Mouse (Mus musculus) forebrain, embryonic 16.5 days (tissue): Measurements from ENCODE around the gene Ifih1. TPM values are rescaled to one million over a fixed set of nuclear protein-coding genes. Genes with fewer than 3 reads are reported as not detected.

ENCODE experiments used
- ATAC-seq: fragments of 200-750 bp; cut with Nextera tagmentation; 2 replicates; pipeline ENCODE4 v1.8.0; 2017; ENCODE audit warnings: mild to moderate bottlenecking, moderate library complexity
- H3K27ac ChIP-seq: fragments of 300-500 bp; sonication (generic); 2 replicates; pipeline ENCODE4 v1.5.1; 2014; ENCODE audit warnings: low read length, control low read depth
- H3K27me3 ChIP-seq: fragments of 300-500 bp; sonication (generic); replicated peaks from 2 replicates; pipeline ENCODE4 v1.6.1; 2014; ENCODE audit warnings: low read length; ENCODE audit not compliant: control insufficient read depth, insufficient read depth
- H3K36me3 ChIP-seq: fragments of 300-500 bp; sonication (generic); 2 replicates; pipeline ENCODE4 v1.6.1; 2014; ENCODE audit not compliant: control insufficient read depth, insufficient read depth
- H3K4me1 ChIP-seq: fragments of 300-500 bp; sonication (generic); replicated peaks from 2 replicates; pipeline ENCODE4 v1.6.1; 2014; ENCODE audit warnings: low read length; ENCODE audit not compliant: control insufficient read depth, insufficient read depth
- H3K4me2 ChIP-seq: fragments of 300-500 bp; sonication (generic); 2 replicates; pipeline ENCODE4 v1.6.1; 2014; ENCODE audit warnings: mild to moderate bottlenecking, low read length, control low read depth
- H3K4me3 ChIP-seq: fragments of 300-500 bp; sonication (generic); replicated peaks from 2 replicates; pipeline ENCODE4 v1.5.1; 2014; ENCODE audit warnings: mild to moderate bottlenecking, low read length, control low read depth
- H3K9ac ChIP-seq: fragments of 300-500 bp; sonication (generic); replicated peaks from 2 replicates; pipeline ENCODE4 v1.6.1; 2014; ENCODE audit warnings: low read depth, low read length, control low read depth
- H3K9me3 ChIP-seq: fragments of 300-500 bp; sonication (generic); 2 replicates; pipeline ENCODE4 v1.6.1; 2016; ENCODE audit warnings: low read length; ENCODE audit not compliant: control insufficient read depth
- WGBS: fragments of 180-500 bp; shearing (Covaris S2); extraction: QIAGEN DNeasy Blood & Tissue Kit; methylation state at CpG from one replicate; pipeline ENCODE4 v1.1.7; 2014; 5-methylcytosine and 5-hydroxymethylcytosine counted together
- polyA plus RNA-seq: library from polyadenylated mRNA; unstranded; fragments of >200 nt; fragmentation: Nextera tagmentation; extraction: Ambion mirVana; gene quantifications from 2 replicates; pipeline ENCODE4 v1.2.1, GENCODE M21; 2015

Gene Ifih1
- polyA plus RNA-seq, 1 experiment from 2014 or later, result 1.2 TPM

GRCm38 (mm10) chr2:62645475-62645874 is 580 bp downstream of the Ifih1 start:
- Histone ChIP-seq H3K9me3 (no peaks in the 10 kb centered on the region), H3K4me1 (peaks cover 22% of the 10 kb centered on the region), H3K36me3 (no peaks in the 10 kb centered on the region), H3K4me3 (peak overlapping the region; percentile 50), H3K27me3 (no peaks in the 10 kb centered on the region), H3K9ac (peak overlapping the region; percentile 51), H3K27ac (no peak overlapping the region), H3K4me2 (peak overlapping the region; percentile 87)
- ATAC-seq, result no peak; the same call in 1 of the 2 replicates
- WGBS, result 47% methylated on average over 12 of the region's 12 CpGs

DNA sequence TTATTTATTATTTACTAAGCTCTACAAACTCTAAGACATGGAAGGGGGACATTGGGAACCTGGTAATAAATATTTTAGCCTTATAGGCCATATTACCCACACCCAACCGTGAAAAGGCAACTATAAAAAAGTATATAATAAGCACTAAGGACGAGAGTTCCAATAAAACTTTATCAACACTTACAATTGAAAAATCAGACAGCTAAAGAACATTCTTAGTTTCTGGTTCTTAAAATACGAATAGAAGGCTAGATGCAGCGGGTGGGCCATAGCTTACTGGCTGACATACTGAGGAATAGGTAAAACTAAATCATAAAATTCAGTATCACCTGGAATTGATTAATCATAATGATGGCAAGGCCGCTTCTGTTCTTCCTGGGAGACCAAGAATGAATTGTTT is 1.2 kb downstream of the Ifih1 start:
- H3K9me3 ChIP-seq, result no peaks in the 10 kb centered on the region
- no peak overlapping the region for H3K4me2 ChIP-seq
- ATAC-seq, result no peak
- no peak overlapping the region for H3K4me3 ChIP-seq
- whole genome bisulfite sequencing, result 93% methylated on average over 5 of the region's 5 CpGs
- no peak overlapping the region for H3K27ac ChIP-seq
- no peaks in the 10 kb centered on the region for H3K27me3 ChIP-seq
- H3K4me1 ChIP-seq, result peaks cover 22% of the 10 kb centered on the region
- H3K9ac ChIP-seq, result no peak overlapping the region
- H3K36me3 ChIP-seq, result no peaks in the 10 kb centered on the region

- no peaks in the 10 kb centered on the region for H3K27me3 ChIP-seq
- no peak overlapping the region for H3K27ac ChIP-seq
- H3K36me3 ChIP-seq, result no peaks in the 10 kb centered on the region
- peaks cover 22% of the 10 kb centered on the region for H3K4me1 ChIP-seq
- H3K4me3 ChIP-seq, result no peak overlapping the region
- no peak overlapping the region for H3K9ac ChIP-seq
- 32% methylated on average over 21 of the region's 21 CpGs for WGBS
- ATAC-seq, result peak; percentile 59
- peak overlapping the region; percentile 36 for H3K4me2 ChIP-seq
- no peaks in the 10 kb centered on the region for H3K9me3 ChIP-seq
These were observed 2.4 kb downstream of the Ifih1 start for GRCm38 (mm10) chr2:62643405-62644305.

DNA sequence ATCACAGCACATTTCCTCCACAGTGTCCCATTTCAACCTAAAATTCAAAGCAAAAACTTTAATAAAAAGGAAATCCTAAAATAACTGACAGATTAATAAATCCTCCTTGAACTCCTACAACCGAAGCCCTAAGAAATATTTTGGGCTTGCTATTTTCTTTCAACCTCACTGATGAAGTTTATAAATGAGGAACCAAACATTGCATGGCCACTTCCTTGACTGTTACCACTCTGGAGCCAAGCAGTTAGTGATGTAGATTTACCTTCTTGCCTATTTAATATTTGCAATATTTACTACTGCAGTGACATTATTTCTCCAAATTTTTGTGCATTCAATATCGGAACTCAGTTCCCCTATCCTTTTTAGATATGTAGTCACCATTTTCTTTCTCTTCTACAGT is 6.2 kb downstream of the Ifih1 start:
- H3K4me1 ChIP-seq, result peaks cover 6% of the 10 kb centered on the region
- H3K9ac ChIP-seq, result no peak overlapping the region
- H3K9me3 ChIP-seq, result no peaks in the 10 kb centered on the region
- no peaks in the 10 kb centered on the region for H3K36me3 ChIP-seq
- no peak overlapping the region for H3K27ac ChIP-seq
- WGBS, result 95% methylated on average over 2 of the region's 2 CpGs
- no peaks in the 10 kb centered on the region for H3K27me3 ChIP-seq
- H3K4me2 ChIP-seq, result no peak overlapping the region
- no peak for ATAC-seq
- no peak overlapping the region for H3K4me3 ChIP-seq

GRCm38 (mm10) chr2:62630446-62630845 is 15.6 kb downstream of the Ifih1 start:
- no peak overlapping the region for H3K4me3 ChIP-seq
- H3K36me3 ChIP-seq, result no peaks in the 10 kb centered on the region
- peak; percentile 66 for ATAC-seq
- WGBS, result 23% methylated on average over 6 of the region's 6 CpGs
- H3K4me2 ChIP-seq, result no peak overlapping the region
- H3K9me3 ChIP-seq, result no peaks in the 10 kb centered on the region
- 0 out of 2 replicates have a peak, but pooled peaks cover 6% of the 10 kb centered on the region for H3K4me1 ChIP-seq
- no peak overlapping the region for H3K27ac ChIP-seq
- no peak overlapping the region for H3K9ac ChIP-seq
- no peaks in the 10 kb centered on the region for H3K27me3 ChIP-seq

- no peak overlapping the region for H3K4me3 ChIP-seq
- H3K27ac ChIP-seq, result no peak overlapping the region
- H3K9me3 ChIP-seq, result no peaks in the 10 kb centered on the region
- H3K9ac ChIP-seq, result no peak overlapping the region
- no peaks in the 10 kb centered on the region for H3K27me3 ChIP-seq
- WGBS, result 77% methylated on average over 5 of the region's 5 CpGs
- no peak for ATAC-seq
- H3K4me1 ChIP-seq, result peaks cover 9% of the 10 kb centered on the region; the same call in 1 of the 2 replicates
- H3K4me2 ChIP-seq, result no peak overlapping the region
- no peaks in the 10 kb centered on the region for H3K36me3 ChIP-seq
These were observed 17.7 kb downstream of the Ifih1 start for GRCm38 (mm10) chr2:62628356-62628755.

DNA sequence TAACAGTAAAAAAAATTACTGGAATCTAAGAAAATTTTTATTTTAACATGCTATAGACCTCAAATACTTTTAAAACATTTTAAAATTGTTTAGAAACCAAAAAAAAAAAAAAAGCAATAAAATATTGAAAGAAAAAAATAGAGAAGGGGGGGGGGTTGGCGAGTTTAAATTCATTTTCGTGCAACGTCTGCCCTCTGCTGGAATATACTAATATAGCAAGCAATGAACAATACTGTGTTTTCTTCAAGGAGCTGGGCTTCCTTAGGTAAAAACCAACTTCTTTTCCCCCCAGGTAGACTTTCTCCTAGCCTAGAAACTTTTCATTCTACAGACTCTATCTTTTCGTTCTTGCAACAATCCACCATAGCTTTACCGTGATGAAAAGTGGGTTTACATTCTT is 18.3 kb downstream of the Ifih1 start:
- H3K9ac ChIP-seq, result no peak overlapping the region
- no peak for ATAC-seq
- 14% methylated on average over 5 of the region's 5 CpGs for WGBS
- H3K4me2 ChIP-seq, result no peak overlapping the region
- no peaks in the 10 kb centered on the region for H3K27me3 ChIP-seq
- no peak overlapping the region for H3K27ac ChIP-seq
- no peaks in the 10 kb centered on the region for H3K36me3 ChIP-seq
- no peaks in the 10 kb centered on the region for H3K9me3 ChIP-seq
- H3K4me3 ChIP-seq, result no peak overlapping the region
- peaks cover 15% of the 10 kb centered on the region for H3K4me1 ChIP-seq

- Histone ChIP-seq H3K4me2 (peak overlapping the region; percentile 17; the same call in 1 of the 2 replicates), H3K27ac (no peak overlapping the region), H3K27me3 (no peaks in the 10 kb centered on the region), H3K9me3 (no peaks in the 10 kb centered on the region), H3K36me3 (no peaks in the 10 kb centered on the region), H3K4me3 (no peak overlapping the region), H3K4me1 (peaks cover 11% of the 10 kb centered on the region), H3K9ac (no peak overlapping the region)
- peak; percentile 31; the same call in 1 of the 2 replicates for ATAC-seq
- 41% methylated on average over 8 of the region's 8 CpGs for WGBS
These were observed 23.0 kb downstream of the Ifih1 start for GRCm38 (mm10) chr2:62623024-62623441.

GRCm38 (mm10) chr2:62619679-62620078 is 26.4 kb downstream of the Ifih1 start:
- H3K36me3 ChIP-seq, result no peaks in the 10 kb centered on the region
- 70% methylated on average over 2 of the region's 2 CpGs for WGBS
- H3K9me3 ChIP-seq, result no peaks in the 10 kb centered on the region
- no peak overlapping the region for H3K4me3 ChIP-seq
- peaks cover 10% of the 10 kb centered on the region for H3K4me1 ChIP-seq
- H3K27ac ChIP-seq, result no peak overlapping the region
- ATAC-seq, result no peak
- H3K27me3 ChIP-seq, result no peaks in the 10 kb centered on the region
- H3K4me2 ChIP-seq, result no peak overlapping the region
- no peak overlapping the region for H3K9ac ChIP-seq
